Mouse (Mus musculus) granulocyte monocyte progenitor cell, adult 5-6 weeks (primary cell): Measurements from ENCODE around the gene Gm20911. TPM values are rescaled to one million over a fixed set of nuclear protein-coding genes. Genes with fewer than 3 reads are reported as not detected.
"Not testable (repeated sequence)": the region's sequence is repeated elsewhere in the genome, so short reads cannot be mapped to it uniquely, and the experiment has no call there.

ENCODE experiments used
- ATAC-seq: replicated peaks from 2 replicates; pipeline ENCODE4 v1.8.0; 2016; ENCODE audit warnings: mild to moderate bottlenecking, moderate TSS enrichment, inconsistent platforms; ENCODE audit not compliant: poor library complexity, severe bottlenecking
- total RNA-seq, 2 experiments: library from RNA; stranded (forward) in 1 of 2; stranded (reverse) in 1 of 2; fragments of 200-712, 200-1000 nt in 1 of 2; fragments of >200 nt in 1 of 2; fragmentation: Nextera tagmentation in 1 of 2; gene quantifications; 2 replicates each; pipeline ENCODE4 v1.2.3; 2014 to 2017

The Gm20911 gene
- not detected in 2 replicates for total RNA-seq (2014; fragmentation: Nextera tagmentation)
- total RNA-seq (2017), result not detected in 2 replicates

- not testable (repeated sequence) for ATAC-seq
Measured at GRCm38 (mm10) chrY:81457707-81458106, at the start of gene Gm20911. Gm20911 (plus strand) TSS chrY:81458007.
